Mouse (Mus musculus) heart, postnatal 14 days (tissue): ENCODE results near the gene Spata31d1a. TPM values are rescaled to one million over a fixed set of nuclear protein-coding genes. Genes with fewer than 3 reads are reported as not detected.
"Not testable (repeated sequence)": the region's sequence is repeated elsewhere in the genome, so short reads cannot be mapped to it uniquely, and the experiment has no call there.

Experiments
- DNase-seq, 2 experiments: peaks; one replicate each; pipeline ENCODE4 v3.0.0; 2021 to 2022
- intact Hi-C: fragments of 180-260 bp; cut with DNase I; formaldehyde crosslinking; loops from one replicate; pipeline ENCODE4 v1.15.1; 2025
- total RNA-seq, 2 experiments: library from RNA; stranded (reverse); gene quantifications; 2 replicates each; pipeline ENCODE4 v1.2.3; 2021

The Spata31d1a gene
- total RNA-seq, 2 experiments from 2014 or later: not detected

GRCm38 (mm10) chr13:59704562-59704961 is 5.6 kb downstream of the Spata31d1a start:
- intact Hi-C loops: no loop called here
- DNase-seq: peak in 1 of 2 experiments; percentile 29

DNA sequence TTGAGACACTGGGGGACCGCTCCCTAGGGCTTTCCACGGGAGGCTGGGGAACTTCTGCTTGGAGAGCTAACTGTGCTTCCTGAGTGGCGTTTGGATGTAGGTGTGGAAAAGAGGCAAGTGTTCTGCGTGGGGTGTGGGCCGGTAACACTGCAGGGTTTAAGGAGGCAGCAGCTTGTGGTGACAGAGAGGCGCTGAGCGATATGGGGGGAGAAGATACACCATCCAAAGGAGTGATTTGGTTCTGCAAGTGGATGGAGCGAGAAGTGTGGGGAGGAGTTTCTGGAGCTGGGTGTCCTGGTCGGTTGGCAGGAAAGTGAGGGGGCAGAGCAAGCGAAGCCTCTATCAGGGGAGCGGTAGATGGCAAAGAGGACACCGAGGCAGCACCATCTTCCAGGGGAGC is 6.6 kb downstream of the Spata31d1a start:
- intact Hi-C loops: no loop called here
- no peak for DNase-seq

- intact Hi-C loops: not testable (repeated sequence)
Measured at GRCm38 (mm10) chr13:59700137-59700536, 10.0 kb downstream of the Spata31d1a start.

DNA sequence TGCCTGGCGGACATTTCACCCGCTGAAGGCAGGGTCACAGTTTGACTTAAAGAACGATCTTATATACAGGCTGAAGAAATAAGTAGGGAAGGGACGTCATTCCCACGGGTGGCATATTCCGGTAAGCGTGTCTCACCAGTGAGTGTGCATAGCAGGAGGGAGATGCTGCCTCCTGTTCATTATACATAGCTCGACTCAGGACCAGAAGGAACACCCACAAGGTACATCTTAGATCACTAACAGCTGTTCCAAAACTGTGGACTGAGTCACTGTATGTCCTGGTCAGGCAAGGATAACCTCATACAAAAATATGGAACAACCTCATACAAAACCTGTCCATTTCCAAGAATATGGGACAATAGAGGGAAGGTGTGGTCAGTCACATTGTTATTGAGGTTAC is 11.0 kb downstream of the Spata31d1a start:
- intact Hi-C loops: no loop called here

More at GRCm38 (mm10) chr13:59700137-59700536, 10.0 kb downstream of the Spata31d1a start:
- DNase-seq: not testable (repeated sequence)

GRCm38 (mm10) chr13:59695781-59696180 is 14.3 kb downstream of the Spata31d1a start:
- intact Hi-C loops: no loop called here
- no peak for DNase-seq

More for the DNA sequence above, 11.0 kb downstream of the Spata31d1a start:
- DNase-seq: no peak

- no peak for DNase-seq
- intact Hi-C loops: no loop called here
Measured at GRCm38 (mm10) chr13:59694008-59694407, 16.1 kb downstream of the Spata31d1a start, which contains the start of gene 4921517D22Rik. TSS of gene 4921517D22Rik (minus strand) at chr13:59694108.

- DNase-seq: no peak
- intact Hi-C loops: no loop called here
Measured at GRCm38 (mm10) chr13:59691478-59691877, 18.7 kb downstream of the Spata31d1a start.

GRCm38 (mm10) chr13:59690576-59690975 is 19.6 kb downstream of the Spata31d1a start:
- intact Hi-C loops: no loop called here
- DNase-seq: no peak

DNA sequence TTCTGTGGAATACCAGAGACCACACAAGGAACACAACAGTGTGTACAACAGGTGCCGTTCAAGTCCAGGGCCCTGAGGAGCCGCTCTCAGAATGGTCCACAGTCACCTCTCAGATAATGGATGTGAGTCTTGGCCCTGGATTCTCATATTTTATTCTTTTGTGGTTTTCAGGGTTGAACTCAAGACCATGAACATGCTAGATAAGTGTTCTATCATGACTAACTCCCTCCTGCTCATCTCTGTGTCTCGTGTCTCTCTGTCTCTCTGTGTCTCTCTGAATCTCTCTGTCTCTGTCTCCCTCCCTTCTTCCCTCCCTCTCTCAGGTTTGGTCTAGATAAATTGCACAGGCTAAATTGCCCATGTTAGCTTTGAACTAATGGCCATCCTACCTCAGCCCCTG is 20.3 kb downstream of the Spata31d1a start:
- DNase-seq: no peak
- intact Hi-C loops: no loop called here

GRCm38 (mm10) chr13:59689313-59689712 is 20.8 kb downstream of the Spata31d1a start:
- intact Hi-C loops: no loop called here
- DNase-seq: no peak

DNA sequence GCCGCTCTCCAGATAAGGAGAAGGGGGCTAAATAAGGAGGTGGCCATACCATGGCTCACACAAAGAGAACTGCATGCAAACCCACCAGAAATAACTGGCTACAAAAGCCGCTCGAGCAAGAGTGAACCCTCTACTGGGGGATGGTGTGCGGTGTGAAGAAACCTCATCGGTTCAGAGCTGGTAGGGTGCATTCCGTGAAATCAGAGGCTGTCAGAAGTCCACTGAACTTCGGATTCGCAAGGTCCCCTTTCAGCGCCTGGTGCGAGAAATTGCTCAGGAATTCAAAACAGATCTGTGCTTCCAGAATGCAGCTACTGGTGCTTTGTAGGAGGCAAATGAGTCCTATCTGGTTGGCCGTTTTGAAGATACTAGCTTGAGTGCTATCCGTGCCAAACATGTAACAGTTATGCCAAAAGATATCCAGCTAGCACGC is 21.8 kb downstream of the Spata31d1a start:
- DNase-seq: peak; percentile 28 to 37
- intact Hi-C loops: no loop called here

- intact Hi-C loops: no loop called here
- no peak for DNase-seq
Measured at GRCm38 (mm10) chr13:59685236-59685635, 24.9 kb downstream of the Spata31d1a start.

GRCm38 (mm10) chr13:59682629-59683028 is 27.5 kb downstream of the Spata31d1a start:
- intact Hi-C loops: no loop called here

GRCm38 (mm10) chr13:59679908-59680307 is 30.2 kb downstream of the Spata31d1a start:
- intact Hi-C loops: no loop called here
- no peak for DNase-seq

More at GRCm38 (mm10) chr13:59682629-59683028, 27.5 kb downstream of the Spata31d1a start:
- no peak for DNase-seq

DNA sequence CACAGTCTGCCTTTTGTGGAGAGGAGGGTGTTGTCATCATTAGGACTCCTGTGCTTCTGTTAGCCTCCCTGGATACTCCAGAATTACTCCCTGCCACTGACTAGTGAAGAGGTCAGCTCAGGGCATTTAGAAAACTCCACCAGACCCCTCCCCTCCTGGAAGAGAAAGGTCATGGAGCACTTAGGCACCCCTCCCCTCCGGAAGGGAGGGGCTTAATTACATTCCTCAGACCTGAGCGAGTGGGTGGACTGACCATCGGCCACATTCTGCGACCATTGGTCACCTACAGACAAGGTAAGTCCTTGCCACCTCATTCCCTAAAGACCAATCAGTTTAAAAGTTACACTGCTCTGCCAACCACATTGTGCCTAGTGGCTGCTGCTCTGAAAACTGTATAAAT is 30.8 kb downstream of the Spata31d1a start:
- DNase-seq: no peak
- intact Hi-C loops: no loop called here

- no peak for DNase-seq
- intact Hi-C loops: no loop called here
Measured at GRCm38 (mm10) chr13:59676316-59677229, 33.6 kb downstream of the Spata31d1a start.

GRCm38 (mm10) chr13:59675151-59676011 is 34.7 kb downstream of the Spata31d1a start, which contains the start of gene Golm1:
TSS of gene Golm1 (minus strand) at chr13:59675811.
- intact Hi-C loops: no loop called here

DNA sequence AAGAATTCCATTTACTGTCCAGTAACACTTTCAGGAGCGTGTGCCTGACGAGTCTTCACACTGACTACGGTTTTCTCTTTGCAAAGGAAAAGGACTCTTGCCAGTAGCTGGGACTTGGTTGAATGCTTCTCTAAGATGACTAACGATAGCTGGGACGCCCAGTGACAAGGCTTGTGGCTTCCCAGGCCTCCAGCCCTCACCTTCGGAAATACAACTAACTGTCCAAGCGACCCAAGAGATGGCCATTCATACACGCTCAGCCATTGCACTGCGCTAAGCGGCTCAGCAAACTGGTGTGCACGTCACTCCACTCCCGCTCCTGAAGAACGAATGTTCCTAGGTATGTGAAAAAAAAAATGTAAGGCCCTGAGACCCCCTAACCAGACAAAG is 35.4 kb downstream of the Spata31d1a start:
- DNase-seq: peak in 1 of 2 experiments; percentile 26

More at GRCm38 (mm10) chr13:59675151-59676011, 34.7 kb downstream of the Spata31d1a start, which contains the start of gene Golm1:
- peak; percentile 75 to 77 for DNase-seq

GRCm38 (mm10) chr13:59674215-59674614 is 35.9 kb downstream of the Spata31d1a start:
- intact Hi-C loops: no loop called here
- no peak for DNase-seq

More for the DNA sequence above, 35.4 kb downstream of the Spata31d1a start:
- intact Hi-C loops: no loop called here

DNA sequence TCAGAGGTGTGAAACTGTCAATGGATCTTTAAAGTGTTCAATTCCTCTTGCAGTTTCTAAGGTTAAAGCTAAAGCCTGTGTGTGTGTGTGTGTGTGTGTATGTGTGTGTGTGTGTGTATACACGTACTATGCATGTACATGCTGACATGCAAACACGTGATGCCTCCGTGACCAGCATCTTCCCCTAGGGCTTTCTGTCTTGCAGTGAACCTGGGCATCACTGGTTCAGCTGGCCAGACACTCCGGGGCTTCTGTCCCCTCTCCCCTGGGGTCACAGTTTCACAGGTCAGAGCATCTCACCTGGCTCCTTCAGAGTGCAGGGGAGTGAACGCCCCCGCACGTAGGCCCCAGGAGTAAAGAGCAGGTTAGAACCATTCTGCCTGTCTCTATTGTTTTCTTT is 36.5 kb downstream of the Spata31d1a start:
- DNase-seq: no peak
- intact Hi-C loops: no loop called here

GRCm38 (mm10) chr13:59672248-59672647 is 37.9 kb downstream of the Spata31d1a start:
- intact Hi-C loops: no loop called here
- DNase-seq: no peak
